Mouse (Mus musculus) G1E (cell line): ENCODE data around the gene Pygm.

Experiments used
- CTCF ChIP-seq: IDR thresholded peaks from 2 replicates; pipeline ENCODE4 v1.5.1; 2012; ENCODE audit warnings: low read depth, low read length, inconsistent platforms, mixed read lengths
- GATA1 ChIP-seq: IDR thresholded peaks from 2 replicates; pipeline ENCODE4 v1.6.1; 2012; ENCODE audit warnings: borderline replicate concordance, low read length, inconsistent platforms, mixed read lengths
- GATA2 ChIP-seq: IDR thresholded peaks from 2 replicates; pipeline ENCODE4 v1.6.1; 2012; ENCODE audit warnings: low read depth, low read length, inconsistent platforms, borderline replicate concordance

- TF ChIP-seq CTCF (no peak), GATA1 (no peak), GATA2 (no peak)
These were observed 39.0 kb downstream of the Pygm start for GRCm38 (mm10) chr19:6423241-6423640.
